Mouse (Mus musculus): ENCODE measurements around the gene Irgc1. TPM values are rescaled to one million over a fixed set of nuclear protein-coding genes. Genes with fewer than 3 reads are reported as not detected.
A peak's percentile ranks its signal among the peaks of the same experiment; 100 is the strongest.

The Irgc1 gene
- polyA plus RNA-seq, 1 experiment from 2014 or later: not detected

DNA sequence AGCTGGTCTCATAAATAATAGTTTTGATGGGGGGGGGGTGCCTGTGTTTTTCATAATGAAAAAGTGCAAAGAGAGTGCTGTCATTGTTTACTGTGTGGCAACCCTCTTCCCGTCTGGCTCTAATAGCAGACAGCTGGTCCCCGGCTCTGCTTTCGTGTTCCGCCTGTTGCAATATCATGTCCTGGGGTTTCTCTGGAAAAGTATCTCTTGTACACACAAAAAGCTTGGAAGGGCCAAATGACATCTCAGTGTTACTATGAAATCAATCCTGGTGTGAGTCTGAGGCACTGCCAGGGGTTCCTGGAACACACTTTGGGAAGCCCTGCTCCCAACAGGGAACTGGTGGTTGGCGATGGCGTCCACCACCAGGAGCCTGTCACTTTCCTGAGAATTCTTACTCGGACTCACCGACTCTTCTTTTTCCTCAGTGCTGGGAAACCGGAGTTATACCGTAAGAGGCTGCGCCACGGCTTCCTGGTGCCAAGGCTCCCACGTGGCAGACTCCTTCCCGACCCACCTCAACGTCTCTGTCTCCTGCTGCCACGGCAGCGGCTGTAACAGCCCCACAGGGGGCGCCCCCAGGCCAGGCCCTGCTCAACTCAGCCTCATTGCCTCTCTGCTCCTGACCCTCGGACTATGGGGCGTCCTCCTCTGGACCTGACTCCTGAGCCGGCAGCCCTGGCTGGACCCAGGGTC lies 22.9 kb upstream of the Irgc1 start:
- WGBS: 24% methylated on average over 21 of the region's 21 CpGs
- no peak for ATAC-seq
- Histone ChIP-seq H3K27me3 (replicated peaks; ENCODE audit: control insufficient read depth, insufficient read depth, low read length) (no peaks in the 10 kb centered on the region), H3K4me1 (ENCODE audit: control insufficient read depth, insufficient read depth, low read depth, low read length) (peaks cover 7% of the 10 kb centered on the region), H3K9me3 (ENCODE audit: control insufficient read depth, low read length) (no peaks in the 10 kb centered on the region), H3K4me3 (ENCODE audit: low read length) (no peak overlapping the region), H3K4me2 (ENCODE audit: low read length) (peak overlapping the region; percentile 28; the same call in 1 of the 2 replicates), H3K9ac (ENCODE audit: low read depth, low read length) (0 out of 2 replicates have a peak overlapping the region, but pooled peaks have one; percentile 5), H3K36me3 (ENCODE audit: control insufficient read depth, insufficient read depth, low read length) (no peaks in the 10 kb centered on the region), H3K27ac (ENCODE audit: low read depth, low read length) (no peak overlapping the region)

DNA sequence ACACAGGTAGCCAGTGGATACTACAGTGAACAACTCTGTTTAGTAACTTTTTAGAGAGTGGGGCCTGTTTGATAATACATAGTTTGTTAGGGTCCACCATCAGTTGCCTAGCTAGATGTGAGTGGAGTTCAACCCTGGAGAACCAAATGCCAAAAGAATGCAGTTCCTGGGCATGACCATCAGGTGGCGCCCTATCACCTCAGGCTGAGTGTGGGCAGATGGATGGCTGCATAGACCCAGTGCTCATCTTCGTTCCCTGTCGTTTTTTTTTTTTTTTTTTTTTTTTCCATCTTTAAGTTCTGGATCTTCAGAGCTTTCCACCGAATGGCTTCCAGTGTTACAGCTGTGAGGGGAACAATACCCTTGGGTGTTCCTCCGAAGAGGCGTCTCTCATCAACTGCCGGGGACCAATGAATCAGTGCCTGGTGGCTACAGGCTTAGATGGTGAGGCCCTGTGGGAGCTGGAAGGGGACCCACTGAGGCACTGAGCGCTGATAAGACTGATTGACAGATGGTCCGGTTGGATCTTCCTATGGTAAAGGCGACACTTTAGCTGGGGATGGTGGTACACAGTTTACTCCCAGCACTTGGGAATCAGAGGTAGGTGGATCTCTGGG lies 21.9 kb upstream of the Irgc1 start:
- H3K4me2 ChIP-seq (ENCODE audit: low read length): no peak overlapping the region
- 36% methylated on average over 10 of the region's 10 CpGs for WGBS
- no peak overlapping the region for H3K4me3 ChIP-seq (ENCODE audit: low read length)
- H3K36me3 ChIP-seq (ENCODE audit: control insufficient read depth, insufficient read depth, low read length): no peaks in the 10 kb centered on the region
- no peaks in the 10 kb centered on the region for H3K27me3 ChIP-seq (replicated peaks; ENCODE audit: control insufficient read depth, insufficient read depth, low read length)
- 0 out of 2 replicates have a peak, but pooled peaks have one; percentile 16 for ATAC-seq
- no peaks in the 10 kb centered on the region for H3K9me3 ChIP-seq (ENCODE audit: control insufficient read depth, low read length)
- H3K27ac ChIP-seq (ENCODE audit: low read depth, low read length): no peak overlapping the region
- peaks cover 3% of the 10 kb centered on the region for H3K4me1 ChIP-seq (ENCODE audit: control insufficient read depth, insufficient read depth, low read depth, low read length)
- no peak overlapping the region for H3K9ac ChIP-seq (ENCODE audit: low read depth, low read length)

DNA sequence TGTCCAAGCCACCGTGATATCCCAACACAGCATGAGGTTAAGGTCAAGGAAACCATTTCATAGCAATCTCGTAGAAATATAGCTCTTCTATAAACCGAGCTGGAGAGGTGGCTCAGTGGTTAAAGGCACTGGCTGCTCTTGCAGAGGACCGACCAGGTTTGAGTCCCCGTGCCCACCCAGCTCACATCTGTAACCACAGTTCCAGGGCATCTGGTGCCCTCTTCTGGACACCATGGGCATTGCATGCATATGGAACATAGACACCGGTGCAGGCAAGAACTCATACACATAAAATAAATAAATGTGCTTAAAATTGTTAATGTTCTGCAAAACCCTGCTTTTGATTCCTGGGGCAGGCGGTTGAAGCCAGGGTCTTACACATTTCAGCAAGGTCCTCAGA lies 20.8 kb upstream of the Irgc1 start:
- no peak overlapping the region for H3K27ac ChIP-seq (ENCODE audit: low read depth, low read length)
- peaks cover 3% of the 10 kb centered on the region for H3K4me1 ChIP-seq (ENCODE audit: control insufficient read depth, insufficient read depth, low read depth, low read length)
- H3K27me3 ChIP-seq (replicated peaks; ENCODE audit: control insufficient read depth, insufficient read depth, low read length): no peaks in the 10 kb centered on the region
- no peaks in the 10 kb centered on the region for H3K9me3 ChIP-seq (ENCODE audit: control insufficient read depth, low read length)
- H3K9ac ChIP-seq (ENCODE audit: low read depth, low read length): no peak overlapping the region
- no peak for ATAC-seq
- WGBS: 71% methylated on average over 7 of the region's 7 CpGs
- H3K4me3 ChIP-seq (ENCODE audit: low read length): no peak overlapping the region
- H3K4me2 ChIP-seq (ENCODE audit: low read length): no peak overlapping the region
- H3K36me3 ChIP-seq (ENCODE audit: control insufficient read depth, insufficient read depth, low read length): no peaks in the 10 kb centered on the region

DNA sequence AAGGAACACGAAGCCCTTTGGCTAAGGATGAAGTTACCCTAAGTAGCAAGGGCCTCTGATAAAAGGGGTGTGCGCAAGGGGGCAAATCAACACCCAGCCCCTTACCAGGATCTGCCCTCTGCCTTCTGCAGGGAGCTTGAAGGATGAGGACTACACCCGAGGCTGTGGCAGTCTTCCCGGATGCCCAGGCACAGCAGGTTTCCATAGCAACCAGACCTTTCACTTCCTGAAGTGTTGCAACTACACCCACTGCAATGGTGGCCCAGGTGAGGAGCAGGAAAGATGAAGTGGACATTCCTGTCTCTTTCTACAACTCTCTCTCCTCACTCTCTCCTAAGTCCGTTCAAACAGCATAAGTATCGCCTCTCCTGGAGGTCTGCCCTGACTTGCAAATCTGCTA lies 20.3 kb upstream of the Irgc1 start:
- H3K4me3 ChIP-seq (ENCODE audit: low read length): no peak overlapping the region
- H3K4me1 ChIP-seq (ENCODE audit: control insufficient read depth, insufficient read depth, low read depth, low read length): peaks cover 3% of the 10 kb centered on the region
- no peak overlapping the region for H3K27ac ChIP-seq (ENCODE audit: low read depth, low read length)
- peak; percentile 27; the same call in 1 of the 2 replicates for ATAC-seq
- H3K36me3 ChIP-seq (ENCODE audit: control insufficient read depth, insufficient read depth, low read length): no peaks in the 10 kb centered on the region
- H3K27me3 ChIP-seq (replicated peaks; ENCODE audit: control insufficient read depth, insufficient read depth, low read length): no peaks in the 10 kb centered on the region
- H3K9ac ChIP-seq (ENCODE audit: low read depth, low read length): no peak overlapping the region
- H3K4me2 ChIP-seq (ENCODE audit: low read length): no peak overlapping the region
- 72% methylated on average over 6 of the region's 6 CpGs for WGBS
- H3K9me3 ChIP-seq (ENCODE audit: control insufficient read depth, low read length): no peaks in the 10 kb centered on the region

GRCm38 (mm10) chr7:24470356-24470755 lies 18.3 kb upstream of the Irgc1 start:
- H3K27ac ChIP-seq (ENCODE audit: low read depth, low read length): no peak overlapping the region
- peaks cover 3% of the 10 kb centered on the region for H3K4me1 ChIP-seq (ENCODE audit: control insufficient read depth, insufficient read depth, low read depth, low read length)
- no peak overlapping the region for H3K4me2 ChIP-seq (ENCODE audit: low read length)
- no peaks in the 10 kb centered on the region for H3K27me3 ChIP-seq (replicated peaks; ENCODE audit: control insufficient read depth, insufficient read depth, low read length)
- no peaks in the 10 kb centered on the region for H3K36me3 ChIP-seq (ENCODE audit: control insufficient read depth, insufficient read depth, low read length)
- WGBS: 94% methylated on average over 7 of the region's 7 CpGs
- H3K4me3 ChIP-seq (ENCODE audit: low read length): no peak overlapping the region
- H3K9ac ChIP-seq (ENCODE audit: low read depth, low read length): no peak overlapping the region
- no peaks in the 10 kb centered on the region for H3K9me3 ChIP-seq (ENCODE audit: control insufficient read depth, low read length)
- no peak for ATAC-seq

GRCm38 (mm10) chr7:24469126-24469525 lies 17.0 kb upstream of the Irgc1 start:
- Histone ChIP-seq H3K9me3 (ENCODE audit: control insufficient read depth, low read length) (no peaks in the 10 kb centered on the region), H3K27me3 (replicated peaks; ENCODE audit: control insufficient read depth, insufficient read depth, low read length) (no peaks in the 10 kb centered on the region), H3K4me3 (ENCODE audit: low read length) (no peak overlapping the region), H3K9ac (ENCODE audit: low read depth, low read length) (no peak overlapping the region), H3K4me1 (ENCODE audit: control insufficient read depth, insufficient read depth, low read depth, low read length) (no peaks in the 10 kb centered on the region), H3K4me2 (ENCODE audit: low read length) (no peak overlapping the region), H3K27ac (ENCODE audit: low read depth, low read length) (no peak overlapping the region), H3K36me3 (ENCODE audit: control insufficient read depth, insufficient read depth, low read length) (no peaks in the 10 kb centered on the region)
- 82% methylated on average over 3 of the region's 3 CpGs for WGBS
- no peak for ATAC-seq

DNA sequence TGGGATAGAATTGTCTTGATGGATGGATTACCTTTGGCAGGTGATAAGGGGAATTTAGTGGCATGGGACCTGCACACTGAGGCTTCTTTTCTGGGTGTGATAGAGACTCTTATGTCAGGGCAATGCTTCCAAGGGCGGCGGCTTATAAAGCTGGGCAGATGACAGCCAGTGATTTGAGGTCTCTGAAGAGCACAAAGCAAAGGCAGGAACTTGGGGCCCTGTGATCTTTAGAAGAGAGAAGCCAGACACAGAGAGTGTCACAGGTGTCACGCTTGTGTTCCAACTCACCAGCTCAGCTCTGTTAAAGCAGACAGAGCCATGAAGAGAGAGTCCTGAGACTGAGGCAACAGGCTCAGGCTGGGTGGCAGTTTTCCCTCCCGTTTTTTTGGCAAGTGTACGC lies 15.8 kb upstream of the Irgc1 start:
- Histone ChIP-seq H3K9me3 (ENCODE audit: control insufficient read depth, low read length) (no peaks in the 10 kb centered on the region), H3K27me3 (replicated peaks; ENCODE audit: control insufficient read depth, insufficient read depth, low read length) (no peaks in the 10 kb centered on the region), H3K36me3 (ENCODE audit: control insufficient read depth, insufficient read depth, low read length) (no peaks in the 10 kb centered on the region), H3K9ac (ENCODE audit: low read depth, low read length) (no peak overlapping the region), H3K27ac (ENCODE audit: low read depth, low read length) (no peak overlapping the region), H3K4me3 (ENCODE audit: low read length) (no peak overlapping the region), H3K4me2 (ENCODE audit: low read length) (no peak overlapping the region), H3K4me1 (ENCODE audit: control insufficient read depth, insufficient read depth, low read depth, low read length) (0 out of 2 replicates have a peak, but pooled peaks cover 2% of the 10 kb centered on the region)
- 89% methylated on average over 5 of the region's 5 CpGs for WGBS
- ATAC-seq: no peak

- Histone ChIP-seq H3K27ac (ENCODE audit: low read depth, low read length) (no peak overlapping the region), H3K9ac (ENCODE audit: low read depth, low read length) (no peak overlapping the region), H3K4me3 (ENCODE audit: low read length) (no peak overlapping the region), H3K4me2 (ENCODE audit: low read length) (no peak overlapping the region), H3K27me3 (replicated peaks; ENCODE audit: control insufficient read depth, insufficient read depth, low read length) (no peaks in the 10 kb centered on the region; the same call in 1 of the 2 replicates), H3K36me3 (ENCODE audit: control insufficient read depth, insufficient read depth, low read length) (no peaks in the 10 kb centered on the region), H3K4me1 (ENCODE audit: control insufficient read depth, insufficient read depth, low read depth, low read length) (peaks cover 3% of the 10 kb centered on the region; the same call in 1 of the 2 replicates), H3K9me3 (ENCODE audit: control insufficient read depth, low read length) (no peaks in the 10 kb centered on the region)
- WGBS: 92% methylated on average over 6 of the region's 6 CpGs
- no peak for ATAC-seq
These were observed 14.7 kb upstream of the Irgc1 start for GRCm38 (mm10) chr7:24466835-24467234.

Measured in hindbrain, embryonic 16.5 days (tissue).